Mouse (Mus musculus) liver, postnatal 0 days (tissue): Measurements from ENCODE around the gene Rhbdd2. TPM values are rescaled to one million over a fixed set of nuclear protein-coding genes. Genes with fewer than 3 reads are reported as not detected.

Source experiments
- ATAC-seq: fragments of 200-750 bp; cut with Nextera tagmentation; 2 replicates; pipeline ENCODE4 v1.8.0; 2017; ENCODE audit warnings: mild to moderate bottlenecking, moderate library complexity
- DNase-seq: peaks from one replicate; pipeline ENCODE4 v3.0.0-alpha.2; 2016
- H3K27ac ChIP-seq: fragments of 300-500 bp; sonication (generic); 2 replicates; pipeline ENCODE4 v1.5.1; 2014; ENCODE audit warnings: antibody characterized with exemption, moderate library complexity, mild to moderate bottlenecking, low read depth
- H3K27me3 ChIP-seq: fragments of 300-500 bp; sonication (generic); 2 replicates; pipeline ENCODE4 v1.6.1; 2014; ENCODE audit warnings: low read length, control low read depth, mixed read lengths; ENCODE audit not compliant: insufficient read depth
- H3K36me3 ChIP-seq: fragments of 300-500 bp; sonication (generic); replicated peaks from 2 replicates; pipeline ENCODE4 v1.6.1; 2014; ENCODE audit warnings: mild to moderate bottlenecking, control low read depth, low read length, moderate library complexity, mixed read lengths; ENCODE audit not compliant: insufficient read depth
- H3K4me1 ChIP-seq: fragments of 300-500 bp; sonication (generic); 2 replicates; pipeline ENCODE4 v1.6.1; 2014; ENCODE audit warnings: antibody characterized with exemption, mild to moderate bottlenecking, control low read depth; ENCODE audit not compliant: insufficient read depth
- H3K4me2 ChIP-seq: fragments of 300-500 bp; sonication (generic); 2 replicates; pipeline ENCODE4 v1.6.1; 2014; ENCODE audit warnings: low read depth, mild to moderate bottlenecking, low read length, moderate library complexity, mixed read lengths
- H3K4me3 ChIP-seq: fragments of 300-500 bp; sonication (generic); 2 replicates; pipeline ENCODE4 v1.5.1; 2014; ENCODE audit warnings: low read depth, low read length
- H3K9ac ChIP-seq: fragments of 300-500 bp; sonication (generic); replicated peaks from 2 replicates; pipeline ENCODE4 v1.6.1; 2014; ENCODE audit warnings: mild to moderate bottlenecking, moderate library complexity
- H3K9me3 ChIP-seq: fragments of 300-500 bp; sonication (generic); 2 replicates; pipeline ENCODE4 v1.6.1; 2016; ENCODE audit warnings: mild to moderate bottlenecking, control low read depth, low read length, mixed read lengths
- CTCF ChIP-seq: sonication (generic); IDR thresholded peaks from 2 replicates; pipeline ENCODE4 v1.5.1; 2016; ENCODE audit warnings: antibody characterized with exemption, low read depth
- EP300 ChIP-seq: IDR thresholded peaks from 2 replicates; pipeline ENCODE4 v1.6.1; 2016; ENCODE audit warnings: antibody characterized with exemption, low read depth, mild to moderate bottlenecking
- WGBS: fragments of 180-500 bp; shearing (Covaris S2); extraction: QIAGEN DNeasy Blood & Tissue Kit; methylation state at CpG from one replicate; pipeline ENCODE4 v1.1.7; 2014; ENCODE audit not compliant: insufficient replicate concordance; 5-methylcytosine and 5-hydroxymethylcytosine counted together
- polyA plus RNA-seq: library from polyadenylated mRNA; unstranded; fragments of >200 nt; fragmentation: Nextera tagmentation; extraction: Ambion mirVana; gene quantifications from 2 replicates; pipeline ENCODE4 v1.2.1, GENCODE M21; 2015

Gene Rhbdd2
- polyA plus RNA-seq, 1 experiment from 2014 or later, result 28.3 TPM

DNA sequence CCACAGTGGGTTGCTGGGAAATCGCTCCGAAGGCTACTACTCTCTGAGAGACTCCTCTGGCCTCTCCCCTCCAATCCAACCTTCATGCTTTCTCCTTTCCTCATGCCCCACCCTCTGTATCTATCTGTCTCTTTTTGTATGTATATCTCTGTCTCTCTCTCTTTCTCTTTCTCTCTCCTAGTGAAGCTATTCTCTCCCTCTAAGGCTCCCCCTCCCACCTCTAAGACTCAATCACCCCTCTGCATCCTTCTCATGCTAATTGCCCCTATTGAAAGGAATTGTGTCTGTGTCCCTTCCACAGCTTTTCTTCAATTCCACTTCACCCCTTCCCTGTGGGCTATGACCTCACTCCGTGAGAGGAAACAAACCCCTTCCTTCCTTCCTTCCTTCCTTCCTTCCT, 3.0 kb upstream of the Rhbdd2 start:
- Histone ChIP-seq H3K4me2 (no peak overlapping the region), H3K4me3 (no peak overlapping the region), H3K9ac (no peak overlapping the region), H3K4me1 (peaks cover 13% of the 10 kb centered on the region), H3K27me3 (no peaks in the 10 kb centered on the region), H3K36me3 (no peaks in the 10 kb centered on the region), H3K27ac (no peak overlapping the region), H3K9me3 (no peaks in the 10 kb centered on the region)
- ATAC-seq (no peak), DNase-seq (no peak)
- 73% methylated on average over 3 of the region's 3 CpGs for WGBS
- TF ChIP-seq CTCF (no peak), EP300 (no peak)

DNA sequence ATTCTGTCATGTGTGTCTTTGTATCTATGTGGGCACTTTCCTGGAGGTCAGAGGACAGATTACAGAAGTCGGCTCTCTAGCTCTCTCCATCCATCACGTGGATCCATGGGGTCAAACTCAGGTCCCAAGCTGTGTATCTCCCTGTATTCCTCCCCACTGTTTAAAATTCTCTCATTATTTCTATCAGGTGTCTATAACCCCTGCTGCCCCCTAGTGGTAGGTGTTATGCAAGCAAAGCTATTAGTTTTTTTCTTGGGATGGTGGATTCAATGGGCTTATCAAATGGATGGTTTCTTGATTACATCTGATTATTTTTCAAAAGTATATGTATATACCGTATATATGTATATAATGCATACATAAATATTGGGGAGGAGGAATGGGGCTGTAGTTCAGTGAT, 1.8 kb upstream of the Rhbdd2 start:
- Histone ChIP-seq H3K27ac (no peak overlapping the region), H3K9ac (no peak overlapping the region), H3K4me1 (peaks cover 13% of the 10 kb centered on the region), H3K27me3 (no peaks in the 10 kb centered on the region), H3K4me2 (no peak overlapping the region), H3K4me3 (no peak overlapping the region), H3K36me3 (peaks cover 5% of the 10 kb centered on the region; the same call in 1 of the 2 replicates), H3K9me3 (no peaks in the 10 kb centered on the region)
- DNase-seq (peak; percentile 75), ATAC-seq (no peak)
- peak; percentile 86 for TF ChIP-seq CTCF
- no peak for TF ChIP-seq EP300
- 30% methylated on average over 3 of the region's 3 CpGs for WGBS

DNA sequence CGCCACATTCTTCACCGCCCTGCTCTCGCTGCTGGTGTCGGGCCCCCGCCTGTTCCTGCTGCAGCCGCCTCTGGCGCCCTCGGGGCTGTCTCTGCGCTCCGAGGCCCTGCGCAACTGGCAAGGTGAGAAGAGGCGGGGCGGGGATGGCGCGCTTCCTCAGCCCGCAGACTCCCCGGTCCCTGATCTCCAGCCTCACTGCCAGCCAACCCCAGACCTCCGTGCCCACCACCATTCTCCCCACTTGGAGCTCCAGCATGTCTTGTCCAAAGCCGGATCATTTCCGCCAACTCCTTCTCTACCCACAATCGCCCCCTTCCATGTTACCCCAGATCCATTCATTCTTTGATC, 353 bp downstream of the Rhbdd2 start:
- DNase-seq (no peak), ATAC-seq (peak; percentile 73)
- TF ChIP-seq CTCF, result no peak
- TF ChIP-seq EP300, result no peak
- H3K4me2 ChIP-seq, result peak overlapping the region; percentile 97
- peaks cover 5% of the 10 kb centered on the region for H3K36me3 ChIP-seq
- H3K27ac ChIP-seq, result peak overlapping the region; percentile 61
- H3K4me3 ChIP-seq, result peak overlapping the region; percentile 72
- no peaks in the 10 kb centered on the region for H3K27me3 ChIP-seq
- peaks cover 13% of the 10 kb centered on the region for H3K4me1 ChIP-seq
- no peaks in the 10 kb centered on the region for H3K9me3 ChIP-seq
- H3K9ac ChIP-seq, result peak overlapping the region; percentile 80
- 0% methylated on average over 15 of the region's 21 CpGs for WGBS

DNA sequence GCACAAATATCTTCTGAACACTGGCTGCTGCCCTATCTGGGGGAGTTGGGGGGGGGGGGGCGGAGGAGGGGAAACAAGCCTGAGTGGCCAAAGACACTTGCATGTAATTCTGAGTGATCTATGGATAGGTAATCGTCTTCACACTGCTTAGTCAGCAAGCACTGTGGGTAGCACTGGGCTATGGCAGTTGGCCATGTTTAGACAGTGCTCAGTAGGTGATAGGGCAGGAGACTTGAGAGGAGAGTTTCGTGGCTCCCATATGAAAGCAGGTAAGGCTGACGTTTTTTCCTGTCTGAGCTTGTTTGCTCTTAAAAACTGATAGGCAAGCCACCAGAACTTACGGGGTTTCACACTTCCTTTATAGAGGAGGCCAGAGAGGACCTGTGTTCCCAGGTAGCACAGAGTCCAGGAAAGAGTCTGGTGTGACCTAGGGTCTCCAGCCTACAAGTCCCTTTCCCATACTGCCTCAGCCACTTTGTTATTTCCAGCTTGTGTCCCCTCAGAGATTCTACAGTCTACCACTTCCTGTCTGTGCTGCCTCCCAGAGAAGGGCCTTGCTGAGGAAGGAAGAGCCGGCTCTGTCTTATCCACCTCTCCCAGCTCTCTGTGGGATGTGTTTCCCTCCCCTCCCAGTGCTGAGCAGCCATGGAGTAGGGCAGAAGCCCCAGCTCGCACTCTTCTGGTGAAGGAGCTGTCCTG, 7.5 kb downstream of the Rhbdd2 start:
- Histone ChIP-seq H3K4me3 (no peak overlapping the region), H3K4me1 (peaks cover 18% of the 10 kb centered on the region), H3K4me2 (no peak overlapping the region), H3K9me3 (no peaks in the 10 kb centered on the region), H3K9ac (peak overlapping the region; percentile 8; the same call in 1 of the 2 replicates), H3K27ac (peak overlapping the region; percentile 97), H3K27me3 (no peaks in the 10 kb centered on the region), H3K36me3 (peaks cover 5% of the 10 kb centered on the region)
- WGBS, result 36% methylated on average over 7 of the region's 7 CpGs
- peak; percentile 75 for ATAC-seq
- peak; percentile 49 for DNase-seq
- TF ChIP-seq CTCF, result no peak
- no peak for TF ChIP-seq EP300

- Histone ChIP-seq H3K9me3 (no peaks in the 10 kb centered on the region), H3K36me3 (no peaks in the 10 kb centered on the region; the same call in 1 of the 2 replicates), H3K27me3 (no peaks in the 10 kb centered on the region), H3K27ac (peak overlapping the region; percentile 97), H3K4me1 (peaks cover 18% of the 10 kb centered on the region), H3K4me2 (no peak overlapping the region), H3K4me3 (no peak overlapping the region), H3K9ac (peak overlapping the region; percentile 8; the same call in 1 of the 2 replicates)
- ATAC-seq (peak; percentile 85), DNase-seq (peak; percentile 76)
- TF ChIP-seq CTCF, result no peak
- peak; percentile 90 for TF ChIP-seq EP300
- WGBS, result 53% methylated on average over 6 of the region's 6 CpGs
Observed at GRCm38 (mm10) chr5:135640459-135640789, 8.0 kb downstream of the Rhbdd2 start.

GRCm38 (mm10) chr5:135641028-135641427, 8.6 kb downstream of the Rhbdd2 start:
- no peaks in the 10 kb centered on the region for H3K27me3 ChIP-seq
- peak overlapping the region; percentile 97 for H3K27ac ChIP-seq
- no peak for ATAC-seq
- WGBS, result 65% methylated on average over 1 of the region's 1 CpGs
- H3K4me2 ChIP-seq, result no peak overlapping the region
- no peaks in the 10 kb centered on the region for H3K9me3 ChIP-seq
- TF ChIP-seq EP300 (no peak), CTCF (no peak)
- H3K4me1 ChIP-seq, result peaks cover 18% of the 10 kb centered on the region
- no peak overlapping the region for H3K4me3 ChIP-seq
- peak overlapping the region; percentile 26; the same call in 1 of the 2 replicates for H3K9ac ChIP-seq
- DNase-seq, result no peak
- no peaks in the 10 kb centered on the region; the same call in 1 of the 2 replicates for H3K36me3 ChIP-seq
